Mouse (Mus musculus): ENCODE results near the gene Aup1.

The Aup1 gene

GRCm38 (mm10) chr6:83068706-83069487, 14.6 kb downstream of the Aup1 start:
- no peak for DNase-seq (ENCODE audit: inconsistent ontology term)

- DNase-seq (ENCODE audit: inconsistent ontology term): no peak
Observed at GRCm38 (mm10) chr6:83069488-83070246, 15.3 kb downstream of the Aup1 start.

- no peak for DNase-seq (ENCODE audit: inconsistent ontology term)
Observed at GRCm38 (mm10) chr6:83070247-83070310, 15.8 kb downstream of the Aup1 start, which contains the start of gene Tlx2. Gene Tlx2, minus strand, starts transcription at chr6:83070293.

- DNase-seq (ENCODE audit: inconsistent ontology term): peak; percentile 65
Observed at GRCm38 (mm10) chr6:83070311-83071219, 16.2 kb downstream of the Aup1 start.

GRCm38 (mm10) chr6:83071220-83071619, 16.9 kb downstream of the Aup1 start:
- DNase-seq (ENCODE audit: inconsistent ontology term): no peak

GRCm38 (mm10) chr6:83074979-83075378, 20.7 kb downstream of the Aup1 start:
- no peak for DNase-seq (ENCODE audit: inconsistent ontology term)

- DNase-seq (ENCODE audit: inconsistent ontology term): peak; percentile 57
Observed at GRCm38 (mm10) chr6:83077630-83078323, 23.5 kb downstream of the Aup1 start, which contains the start of gene Pcgf1. Gene Pcgf1, plus strand, starts transcription at chr6:83077869.

- DNase-seq (ENCODE audit: inconsistent ontology term): peak; percentile 98
Observed at GRCm38 (mm10) chr6:83078324-83078858, 24.1 kb downstream of the Aup1 start.

GRCm38 (mm10) chr6:83080210-83080609, 25.9 kb downstream of the Aup1 start:
- DNase-seq (ENCODE audit: inconsistent ontology term): no peak

GRCm38 (mm10) chr6:83083497-83083896, 29.2 kb downstream of the Aup1 start:
- DNase-seq (ENCODE audit: inconsistent ontology term): no peak

GRCm38 (mm10) chr6:83084477-83084876, 30.2 kb downstream of the Aup1 start:
- no peak for DNase-seq (ENCODE audit: inconsistent ontology term)

- DNase-seq (ENCODE audit: inconsistent ontology term): no peak
Observed at GRCm38 (mm10) chr6:83086121-83087035, 32.1 kb downstream of the Aup1 start, which contains the start of gene Lbx2. Gene Lbx2, plus strand, starts transcription at chr6:83086367.

GRCm38 (mm10) chr6:83087205-83087925, 33.0 kb downstream of the Aup1 start:
- DNase-seq (ENCODE audit: inconsistent ontology term): peak; percentile 27

GRCm38 (mm10) chr6:83087926-83088260, 33.6 kb downstream of the Aup1 start:
- DNase-seq (ENCODE audit: inconsistent ontology term): no peak

- no peak for DNase-seq (ENCODE audit: inconsistent ontology term)
Observed at GRCm38 (mm10) chr6:83092416-83093127, 38.3 kb downstream of the Aup1 start.

GRCm38 (mm10) chr6:83095968-83096367, 41.6 kb downstream of the Aup1 start:
- DNase-seq (ENCODE audit: inconsistent ontology term): no peak

- no peak for DNase-seq (ENCODE audit: inconsistent ontology term)
Observed at GRCm38 (mm10) chr6:83098411-83098810, 44.1 kb downstream of the Aup1 start.

- DNase-seq (ENCODE audit: inconsistent ontology term): no peak
Observed at GRCm38 (mm10) chr6:83101316-83101687, 47.0 kb downstream of the Aup1 start, which contains the start of the genes Ccdc142 and Gm42688. Gene Ccdc142, plus strand, starts transcription at chr6:83101601. Gene Gm42688, plus strand, starts transcription at chr6:83101617.
